Mouse (Mus musculus) heart, postnatal 0 days (tissue): ENCODE data around the gene Dnm3.

Experiments
- CTCF ChIP-seq: IDR thresholded peaks from 2 replicates; pipeline ENCODE4 v1.5.1; 2016; ENCODE audit warnings: antibody characterized with exemption, control low read depth, low read depth
- EP300 ChIP-seq: IDR thresholded peaks from 2 replicates; pipeline ENCODE4 v1.6.1; 2016; ENCODE audit warnings: antibody characterized with exemption, low read depth

DNA sequence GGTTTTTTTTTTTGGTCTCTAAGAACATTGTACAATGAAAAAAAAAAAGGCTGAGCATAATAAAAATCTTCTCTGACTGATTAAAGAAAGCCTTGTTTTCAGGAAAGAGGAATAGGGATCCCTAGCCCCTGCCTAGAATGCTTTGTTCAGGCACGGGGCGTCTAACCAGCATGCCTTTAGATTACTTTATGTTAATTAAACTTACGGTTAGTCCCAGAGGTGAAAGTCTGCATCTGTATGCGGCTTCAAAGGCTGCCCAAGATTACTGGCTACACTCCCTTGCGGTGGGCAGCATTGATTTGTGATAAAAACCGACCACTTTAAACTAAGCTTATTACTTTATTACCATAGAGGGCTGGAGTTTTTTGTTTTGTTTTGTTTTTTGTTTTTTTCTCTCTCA lies 424.2 kb downstream of the Dnm3 start:
- TF ChIP-seq CTCF (no peak), EP300 (no peak)
